Mouse (Mus musculus): ENCODE measurements around the gene Dgkz.

DNA sequence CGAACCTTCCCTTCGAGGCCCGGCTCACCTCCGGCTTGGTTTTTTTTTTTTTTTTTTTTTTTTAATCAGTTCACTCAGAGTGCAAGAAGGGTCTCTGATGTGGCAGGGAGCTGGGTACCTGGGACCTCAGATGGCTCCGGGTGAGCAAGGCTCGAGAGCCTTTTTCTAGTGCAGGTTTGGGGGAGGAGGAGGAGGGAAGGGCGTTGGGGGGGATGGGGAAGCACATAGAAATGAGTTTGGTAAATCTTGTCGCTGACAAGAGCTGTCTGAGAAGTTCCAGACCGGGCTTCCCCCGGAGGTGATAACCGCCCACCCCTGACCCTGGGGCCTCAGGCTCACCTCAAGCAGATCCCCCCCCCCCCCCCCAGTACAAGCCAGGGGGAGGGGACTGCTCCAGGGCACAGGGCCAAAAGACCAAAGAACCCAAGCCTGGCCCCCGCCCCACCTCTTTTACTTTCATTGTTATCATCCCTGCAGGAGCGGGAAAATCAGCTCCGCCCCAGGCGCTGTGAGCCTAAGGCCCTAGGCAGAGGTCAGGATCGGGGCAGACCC, 43.4 kb downstream of the Dgkz start, which contains the start of gene Mdk:
- TF ChIP-seq CTCF (IDR thresholded peaks at IDR 0.05; ENCODE audit: low read depth) (no peak), EP300 (optimal IDR thresholded peaks at IDR 0.05) (no peak)
